Mouse (Mus musculus): ENCODE data around the gene Vstm2l. TPM values are rescaled to one million over a fixed set of nuclear protein-coding genes. Genes with fewer than 3 reads are reported as not detected.

Gene Vstm2l
- polyA plus RNA-seq, 1 experiment from 2014 or later: 34.3 TPM

DNA sequence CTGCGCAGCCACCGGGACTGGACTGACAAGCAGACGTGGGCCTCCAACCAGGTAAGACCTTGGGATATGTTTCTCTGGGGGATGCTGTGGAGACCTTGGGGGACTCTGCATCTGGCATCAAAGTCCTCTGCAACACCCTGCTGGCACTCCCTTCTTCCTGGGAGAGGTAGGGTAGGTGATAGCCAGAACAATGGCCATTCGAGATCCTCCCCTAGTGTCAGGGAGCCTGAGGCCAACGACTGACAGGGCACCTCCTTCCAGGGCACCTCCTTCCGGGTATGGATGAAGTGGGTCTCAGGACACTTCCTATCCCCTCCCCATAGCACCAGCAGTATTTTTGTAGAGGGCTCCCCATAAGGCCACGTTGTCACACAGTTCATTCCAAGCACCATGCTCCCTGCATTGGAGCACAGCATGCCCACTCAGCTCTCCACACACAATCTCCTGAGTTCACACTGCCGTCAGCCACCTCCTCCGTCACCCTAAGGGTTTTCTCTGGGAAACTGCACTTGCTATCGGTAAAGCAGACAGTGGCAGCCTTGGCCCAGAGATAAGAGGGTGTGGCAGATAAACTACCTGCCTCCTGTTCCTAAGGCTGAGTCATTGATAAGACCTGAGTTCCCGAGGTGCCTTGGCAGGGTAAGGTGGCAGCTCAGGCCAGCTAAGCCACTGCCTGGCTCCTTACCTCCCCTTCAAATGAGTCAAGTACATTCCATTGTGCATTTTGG, 21.2 kb downstream of the Vstm2l start:
- Histone ChIP-seq H3K4me1 (replicated peaks) (peaks cover 34% of the 10 kb centered on the region), H3K9me3 (no peaks in the 10 kb centered on the region), H3K9ac (no peak overlapping the region), H3K27me3 (peaks cover 15% of the 10 kb centered on the region), H3K36me3 (peaks cover 45% of the 10 kb centered on the region), H3K27ac (replicated peaks) (no peak overlapping the region), H3K4me2 (no peak overlapping the region), H3K4me3 (no peak overlapping the region)
- ATAC-seq (ENCODE audit: low read depth): no peak
- 81% methylated on average over 11 of the region's 11 CpGs for WGBS

- Histone ChIP-seq H3K36me3 (peaks cover 45% of the 10 kb centered on the region), H3K9ac (no peak overlapping the region), H3K4me2 (no peak overlapping the region), H3K9me3 (no peaks in the 10 kb centered on the region), H3K27me3 (peaks cover 24% of the 10 kb centered on the region), H3K4me3 (no peak overlapping the region), H3K27ac (replicated peaks) (no peak overlapping the region), H3K4me1 (replicated peaks) (peaks cover 45% of the 10 kb centered on the region)
- WGBS: 83% methylated on average over 4 of the region's 4 CpGs
- no peak for ATAC-seq (ENCODE audit: low read depth)
These were observed 22.2 kb downstream of the Vstm2l start for GRCm38 (mm10) chr2:157936676-157937075.

GRCm38 (mm10) chr2:157940586-157941185, 26.2 kb downstream of the Vstm2l start:
- Histone ChIP-seq H3K27me3 (peaks cover 30% of the 10 kb centered on the region), H3K4me1 (replicated peaks) (peaks cover 58% of the 10 kb centered on the region), H3K4me2 (peak overlapping the region; percentile 43), H3K27ac (replicated peaks) (peak overlapping the region; percentile 69), H3K9ac (peak overlapping the region; percentile 54), H3K4me3 (no peak overlapping the region), H3K36me3 (peaks cover 40% of the 10 kb centered on the region), H3K9me3 (no peaks in the 10 kb centered on the region)
- 6% methylated on average over 18 of the region's 18 CpGs for WGBS
- no peak for ATAC-seq (ENCODE audit: low read depth)

- under 1% methylated on average over 43 of the region's 47 CpGs for WGBS
- Histone ChIP-seq H3K27me3 (peaks cover 30% of the 10 kb centered on the region), H3K27ac (replicated peaks) (0 out of 2 replicates have a peak overlapping the region, but pooled peaks have one; percentile 33), H3K4me1 (replicated peaks) (peaks cover 47% of the 10 kb centered on the region), H3K9me3 (no peaks in the 10 kb centered on the region), H3K9ac (peak overlapping the region; percentile 67), H3K4me3 (peak overlapping the region; percentile 41), H3K4me2 (peak overlapping the region; percentile 59), H3K36me3 (0 out of 2 replicates have a peak, but pooled peaks cover 12% of the 10 kb centered on the region)
- peak; percentile 63 for ATAC-seq (ENCODE audit: low read depth)
These were observed 29.2 kb downstream of the Vstm2l start for GRCm38 (mm10) chr2:157943514-157944155.

- Histone ChIP-seq H3K36me3 (0 out of 2 replicates have a peak, but pooled peaks cover 7% of the 10 kb centered on the region), H3K27ac (replicated peaks) (peak overlapping the region; percentile 20; the same call in 1 of the 2 replicates), H3K9me3 (no peaks in the 10 kb centered on the region), H3K4me1 (replicated peaks) (peaks cover 44% of the 10 kb centered on the region), H3K27me3 (peaks cover 28% of the 10 kb centered on the region), H3K9ac (peak overlapping the region; percentile 67), H3K4me3 (peak overlapping the region; percentile 41), H3K4me2 (peak overlapping the region; percentile 59)
- 11% methylated on average over 37 of the region's 37 CpGs for WGBS
- no peak for ATAC-seq (ENCODE audit: low read depth)
These were observed 29.9 kb downstream of the Vstm2l start for GRCm38 (mm10) chr2:157944156-157944893.

DNA sequence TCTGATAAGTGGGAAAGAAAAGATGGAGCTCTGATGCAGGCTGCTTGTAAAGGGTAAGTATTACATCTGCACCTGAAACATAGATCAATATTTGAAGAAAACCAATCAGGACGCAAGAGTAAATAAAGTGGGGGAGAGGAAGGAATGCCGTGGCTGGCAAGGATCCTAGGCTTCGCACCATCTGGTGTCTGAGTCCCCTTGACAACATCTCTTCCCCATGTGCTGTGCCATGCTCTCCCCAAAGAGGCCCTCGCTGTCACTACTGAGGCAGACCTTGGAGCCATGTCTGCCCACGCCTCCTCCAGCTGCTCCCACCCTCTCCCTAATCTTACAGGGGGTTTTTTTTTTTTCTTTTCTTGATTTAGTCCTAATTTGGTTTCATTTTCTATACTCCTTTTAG, 39.5 kb downstream of the Vstm2l start:
- Histone ChIP-seq H3K9ac (no peak overlapping the region), H3K4me2 (no peak overlapping the region), H3K27ac (replicated peaks) (no peak overlapping the region), H3K4me3 (no peak overlapping the region), H3K27me3 (no peaks in the 10 kb centered on the region), H3K36me3 (no peaks in the 10 kb centered on the region), H3K9me3 (no peaks in the 10 kb centered on the region), H3K4me1 (replicated peaks) (peaks cover 30% of the 10 kb centered on the region)
- ATAC-seq (ENCODE audit: low read depth): no peak
- 63% methylated on average over 5 of the region's 5 CpGs for WGBS

DNA sequence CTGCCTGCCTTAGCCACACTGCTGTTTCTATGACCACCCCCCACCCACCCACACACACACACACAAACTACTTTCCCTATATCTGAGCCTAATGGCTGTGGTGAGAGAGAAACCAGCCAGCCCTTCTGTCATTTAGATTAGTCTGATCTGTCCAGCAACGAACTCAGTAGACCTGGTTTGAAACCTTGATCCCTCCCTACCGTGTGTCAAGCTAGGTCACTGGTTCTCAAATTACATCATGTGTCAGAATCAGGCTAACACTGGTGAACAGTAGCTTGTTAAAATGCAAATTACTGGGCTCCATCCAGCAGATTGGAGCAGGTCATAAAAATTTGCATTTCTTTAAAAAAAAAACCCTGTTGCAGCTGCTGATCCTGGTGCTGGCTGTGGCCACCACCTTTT, 43.3 kb downstream of the Vstm2l start:
- Histone ChIP-seq H3K9me3 (no peaks in the 10 kb centered on the region), H3K4me1 (replicated peaks) (peaks cover 30% of the 10 kb centered on the region), H3K9ac (no peak overlapping the region), H3K4me3 (no peak overlapping the region), H3K27me3 (no peaks in the 10 kb centered on the region), H3K36me3 (no peaks in the 10 kb centered on the region), H3K27ac (replicated peaks) (no peak overlapping the region), H3K4me2 (no peak overlapping the region)
- no peak for ATAC-seq (ENCODE audit: low read depth)
- 1% methylated on average over 2 of the region's 2 CpGs for WGBS

GRCm38 (mm10) chr2:157967856-157968255, 53.4 kb downstream of the Vstm2l start:
- Histone ChIP-seq H3K4me2 (no peak overlapping the region), H3K4me1 (replicated peaks) (peaks cover 9% of the 10 kb centered on the region), H3K9me3 (no peaks in the 10 kb centered on the region), H3K36me3 (no peaks in the 10 kb centered on the region), H3K4me3 (no peak overlapping the region), H3K27ac (replicated peaks) (no peak overlapping the region), H3K9ac (no peak overlapping the region), H3K27me3 (no peaks in the 10 kb centered on the region)
- 13% methylated on average over 3 of the region's 3 CpGs for WGBS
- ATAC-seq (ENCODE audit: low read depth): no peak

DNA sequence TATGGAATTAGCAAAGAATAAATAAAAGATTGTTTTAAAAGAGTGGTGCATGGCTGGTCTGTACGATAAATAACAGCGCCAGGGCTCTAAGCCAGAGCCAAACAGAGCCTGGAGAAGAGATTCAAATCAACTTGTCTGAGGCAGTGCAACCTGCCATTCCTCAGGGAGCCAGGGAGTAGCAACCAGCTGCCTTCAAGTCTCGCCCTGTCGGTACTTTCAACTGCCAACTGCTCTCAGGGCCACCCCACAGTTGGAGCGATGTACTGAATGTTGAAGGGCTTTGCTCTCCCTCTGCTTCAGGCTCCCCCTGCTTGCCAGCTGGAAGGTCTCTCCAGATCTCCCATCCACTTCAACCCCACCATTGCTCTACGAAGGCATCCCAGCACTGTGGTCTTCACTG, 55.7 kb downstream of the Vstm2l start:
- no peak overlapping the region for H3K4me2 ChIP-seq
- ATAC-seq (ENCODE audit: low read depth): no peak
- 48% methylated on average over 6 of the region's 6 CpGs for WGBS
- H3K4me1 ChIP-seq (replicated peaks): peaks cover 19% of the 10 kb centered on the region
- no peaks in the 10 kb centered on the region for H3K27me3 ChIP-seq
- H3K9ac ChIP-seq: no peak overlapping the region
- no peaks in the 10 kb centered on the region for H3K36me3 ChIP-seq
- H3K9me3 ChIP-seq: no peaks in the 10 kb centered on the region
- no peak overlapping the region for H3K4me3 ChIP-seq
- H3K27ac ChIP-seq (replicated peaks): no peak overlapping the region

DNA sequence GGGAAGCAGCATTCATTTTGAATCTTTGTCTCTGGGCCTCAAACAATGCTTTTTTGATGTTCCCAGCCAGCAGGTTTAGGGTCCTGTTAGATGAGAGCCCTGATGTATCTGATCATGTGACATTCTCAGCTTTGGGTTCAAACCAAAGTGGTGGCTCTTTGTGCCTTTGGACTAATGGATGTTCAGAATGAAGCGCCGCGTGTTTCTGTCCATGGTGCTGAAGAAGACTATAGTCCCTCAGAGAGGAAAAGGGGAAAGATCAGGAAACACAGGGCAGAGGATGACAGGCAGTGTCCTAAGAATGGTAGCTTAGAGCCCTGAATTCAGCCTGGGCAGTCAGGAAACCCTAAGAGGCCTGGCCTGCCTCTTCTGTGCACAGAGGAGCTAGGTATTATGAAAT, 56.2 kb downstream of the Vstm2l start:
- WGBS: 5% methylated on average over 3 of the region's 3 CpGs

GRCm38 (mm10) chr2:157974604-157975501, 60.4 kb downstream of the Vstm2l start:
- Histone ChIP-seq H3K4me3 (0 out of 2 replicates have a peak overlapping the region, but pooled peaks have one; percentile 11), H3K27me3 (no peaks in the 10 kb centered on the region), H3K36me3 (no peaks in the 10 kb centered on the region), H3K4me2 (peak overlapping the region; percentile 44), H3K27ac (replicated peaks) (peak overlapping the region; percentile 87), H3K9me3 (no peaks in the 10 kb centered on the region), H3K4me1 (replicated peaks) (peaks cover 31% of the 10 kb centered on the region), H3K9ac (peak overlapping the region; percentile 52)
- WGBS: 2% methylated on average over 23 of the region's 23 CpGs
- ATAC-seq (ENCODE audit: low read depth): peak; percentile 79

More for the DNA sequence above, 56.2 kb downstream of the Vstm2l start:
- no peaks in the 10 kb centered on the region for H3K36me3 ChIP-seq
- ATAC-seq (ENCODE audit: low read depth): no peak
- no peak overlapping the region for H3K27ac ChIP-seq (replicated peaks)
- no peak overlapping the region for H3K4me2 ChIP-seq
- H3K9me3 ChIP-seq: no peaks in the 10 kb centered on the region
- H3K4me1 ChIP-seq (replicated peaks): peaks cover 24% of the 10 kb centered on the region
- H3K9ac ChIP-seq: no peak overlapping the region
- H3K27me3 ChIP-seq: no peaks in the 10 kb centered on the region
- no peak overlapping the region for H3K4me3 ChIP-seq

Data from neural tube, embryonic 13.5 days (tissue).